ENCODE assay signal across 12 mouse cellular contexts in genomic region chr2:73346345-73347086, GRCm38 (mm10). TPM values are rescaled to one million over a fixed set of nuclear protein-coding genes. Genes with fewer than 3 reads are reported as not detected.
DNase-seq lines count a peak whose midpoint lies in the region; ATAC-seq lines count a peak whose summit lies in the region.
"Had no signal": no experiment of that assay in that cellular context is flagged by ENCODE, and none has a peak within 500 bp of the region (broad histone marks: within the 10 kb centered on the region; RNA-seq: fewer than 3 reads in every experiment).

No protein-coding gene starts in this region.

- H3K36me3 ChIP-seq in hindbrain, embryonic 13.5 days = no peaks in the 10 kb centered on the region
- H3K36me3 ChIP-seq: hindbrain, embryonic 15.5 days; neural tube, embryonic 12.5 days had no signal

- H3K27ac ChIP-seq in hindbrain, embryonic 13.5 days = peak overlapping the region; percentile 48; the same call in 1 of the 2 replicates
- H3K27ac ChIP-seq: hindbrain, embryonic 15.5 days; liver, embryonic 14.5 days; neural tube, embryonic 12.5 days had no signal

- no peak overlapping the region for H3K9ac ChIP-seq in hindbrain, embryonic 13.5 days
- H3K9ac ChIP-seq: hindbrain, embryonic 15.5 days; liver, embryonic 14.5 days; neural tube, embryonic 12.5 days had no signal

- DNase-seq in CD4-positive helper T cell, adult 2 months (ENCODE audit: low read depth, low spot score) = peak; percentile 73
- peak; percentile 39 to 79 for DNase-seq in left cerebral cortex, postnatal 25 days (ENCODE audit: low spot score in 2 of 2)
- no peak for DNase-seq in adrenal gland, postnatal 25 days
- no peak for DNase-seq in urinary bladder, postnatal 10 days (ENCODE audit: low spot score)
- no peak for DNase-seq in thymus, postnatal 25 days
- DNase-seq: cerebellum, adult 2 months had no signal

- no peaks in the 10 kb centered on the region for H3K27me3 ChIP-seq in hindbrain, embryonic 13.5 days
- H3K27me3 ChIP-seq: hindbrain, embryonic 15.5 days; neural tube, embryonic 12.5 days; Patski had no signal

- no peak overlapping the region for H3K4me2 ChIP-seq in hindbrain, embryonic 13.5 days
- H3K4me2 ChIP-seq: hindbrain, embryonic 15.5 days; neural tube, embryonic 12.5 days had no signal

- 55% methylated on average over 13 of the region's 13 CpGs for WGBS in hindbrain, embryonic 13.5 days

- H3K4me1 ChIP-seq in hindbrain, embryonic 13.5 days (replicated peaks) = peaks cover 11% of the 10 kb centered on the region

- H3K4me3 ChIP-seq in hindbrain, embryonic 13.5 days = no peak overlapping the region
- H3K4me3 ChIP-seq: hindbrain, embryonic 15.5 days; neural tube, embryonic 12.5 days had no signal

- no peaks in the 10 kb centered on the region for H3K9me3 ChIP-seq in hindbrain, embryonic 13.5 days
- H3K9me3 ChIP-seq: hindbrain, embryonic 15.5 days; neural tube, embryonic 12.5 days had no signal

- peak; percentile 69 for ATAC-seq in CD4-positive, CD25-positive, alpha-beta regulatory T cell, adult 4 months
- ATAC-seq in hindbrain, embryonic 13.5 days (ENCODE audit: low FRiP score) = no peak
- ATAC-seq: Patski had no signal

- intact Hi-C loops in left cerebral cortex, postnatal 25 days (cut with DNase I) = no loop called here

RNA-seq across cellular contexts. Expression of gene Cir1, which starts 34.0 kb away (rescaled TPM):
- polyA plus RNA-seq in CD4-positive, CD25-positive, alpha-beta regulatory T cell, adult 4 months (2017; shearing (Covaris generic)) = 10 to 100 TPM; 18.1 to 29.4 TPM
- polyA plus RNA-seq in hindbrain, embryonic 13.5 days (2015; fragmentation: Nextera tagmentation; extraction: Ambion mirVana) = 31.9 and 33.0 TPM in 2 replicates
- total RNA-seq in left cerebral cortex, postnatal 25 days (2021) = 10 to 100 TPM; 26.4 to 28.6 TPM
- 22.7 and 27.6 TPM in 2 replicates for total RNA-seq in adrenal gland, postnatal 25 days (2021)

RNA-seq across cellular contexts. Expression of gene Scrn3, which starts 34.1 kb away (rescaled TPM):
- polyA plus RNA-seq in CD4-positive, CD25-positive, alpha-beta regulatory T cell, adult 4 months (2017; shearing (Covaris generic)) = 10 to 100 TPM; 11.4 to 11.5 TPM
- polyA plus RNA-seq in hindbrain, embryonic 13.5 days (2015; fragmentation: Nextera tagmentation; extraction: Ambion mirVana) = 9.0 and 9.9 TPM in 2 replicates
- 10 to 100 TPM; 13.3 to 17.5 TPM for total RNA-seq in left cerebral cortex, postnatal 25 days (2021)
- total RNA-seq in adrenal gland, postnatal 25 days (2021) = 24.1 and 29.1 TPM in 2 replicates

RNA-seq across cellular contexts. Expression of gene Gpr155, which starts 39.9 kb away (rescaled TPM):
- polyA plus RNA-seq in CD4-positive, CD25-positive, alpha-beta regulatory T cell, adult 4 months (2017; shearing (Covaris generic)) = 10 to 100 TPM; 13.4 to 22.5 TPM
- 12.4 and 12.7 TPM in 2 replicates for polyA plus RNA-seq in hindbrain, embryonic 13.5 days (2015; fragmentation: Nextera tagmentation; extraction: Ambion mirVana)
- total RNA-seq in left cerebral cortex, postnatal 25 days (2021) = 10 to 100 TPM; 32.7 to 45.7 TPM
- 5.7 and 8.3 TPM in 2 replicates for total RNA-seq in adrenal gland, postnatal 25 days (2021)

Comparison
In these comparisons a context has a peak if more than half of its experiments do, and no peak if none do; other contexts are left out.
1. DNase-seq: peak in CD4-positive helper T cell, adult 2 months (single experiment) and left cerebral cortex, postnatal 25 days (2 of 2); none in adrenal gland, postnatal 25 days (single experiment), urinary bladder, postnatal 10 days (single experiment) and thymus, postnatal 25 days (single experiment).